ENCODE assay signal across 24 mouse cellular contexts in genomic region chr11:33299371-33299770, GRCm38 (mm10). TPM values are rescaled to one million over a fixed set of nuclear protein-coding genes. Genes with fewer than 3 reads are reported as not detected.
DNase-seq lines count a peak whose midpoint lies in the region; ATAC-seq lines count a peak whose summit lies in the region.
"Had no signal": no experiment of that assay in that cellular context is flagged by ENCODE, and none has a peak within 500 bp of the region (broad histone marks: within the 10 kb centered on the region; RNA-seq: fewer than 3 reads in every experiment).

No protein-coding gene starts in this region.

- ATAC-seq in hindbrain, embryonic 14.5 days (ENCODE audit: low FRiP score): no peak
- ATAC-seq in hindbrain, embryonic 11.5 days (ENCODE audit: low FRiP score): no peak
- no peak for ATAC-seq in neural tube, embryonic 12.5 days (ENCODE audit: low FRiP score, low read depth)
- ATAC-seq: activated CD4-positive, CD25-positive, alpha-beta regulatory T cell, adult 4 months; forebrain, embryonic 15.5 days; liver, postnatal 0 days; Patski had no signal

- H3K9ac ChIP-seq in hindbrain, embryonic 14.5 days: no peak overlapping the region
- H3K9ac ChIP-seq in hindbrain, embryonic 11.5 days (ENCODE audit: low read depth, low read length): no peak overlapping the region
- no peak overlapping the region for H3K9ac ChIP-seq in neural tube, embryonic 12.5 days
- H3K9ac ChIP-seq: forebrain, embryonic 15.5 days; heart, embryonic 15.5 days; liver, postnatal 0 days had no signal

- H3K4me3 ChIP-seq in hindbrain, embryonic 14.5 days (replicated peaks; ENCODE audit: low read length): no peak overlapping the region
- no peak overlapping the region for H3K4me3 ChIP-seq in hindbrain, embryonic 11.5 days (ENCODE audit: low read depth, low read length)
- no peak overlapping the region for H3K4me3 ChIP-seq in neural tube, embryonic 12.5 days
- H3K4me3 ChIP-seq: forebrain, embryonic 15.5 days; heart, embryonic 15.5 days had no signal

- H3K36me3 ChIP-seq in hindbrain, embryonic 14.5 days (replicated peaks; ENCODE audit: control insufficient read depth, insufficient read depth): no peaks in the 10 kb centered on the region
- H3K36me3 ChIP-seq in hindbrain, embryonic 11.5 days (ENCODE audit: control insufficient read depth, insufficient read depth, low read length): no peaks in the 10 kb centered on the region
- no peaks in the 10 kb centered on the region for H3K36me3 ChIP-seq in neural tube, embryonic 12.5 days
- H3K36me3 ChIP-seq: forebrain, embryonic 15.5 days; heart, embryonic 15.5 days had no signal

- DNase-seq in hindbrain, embryonic 14.5 days (ENCODE audit: low spot score): no peak
- DNase-seq in hindbrain, embryonic 11.5 days (ENCODE audit: low spot score): no peak
- no peak for DNase-seq in neural tube, embryonic 10.5 days (ENCODE audit: extremely low spot score, low spot score)
- peak; percentile 71 to 78 for DNase-seq in cerebellum, postnatal 14 days
- DNase-seq in urinary bladder, adult 18-20 months (ENCODE audit: low spot score in 2 of 2): no peak
- DNase-seq in spleen, postnatal 14 days (ENCODE audit: low spot score in 2 of 2): no peak
- DNase-seq in layer of hippocampus, adult 8-10 months (ENCODE audit: low spot score in 2 of 2): no peak
- DNase-seq: adrenal gland, postnatal 36 days; heart, adult 18-20 months; kidney, adult 18-20 months; kidney, postnatal 25 days; liver; liver, postnatal 0 days; lung, postnatal 36 days; right cerebral cortex, postnatal 14 days had no signal

- H3K27ac ChIP-seq in hindbrain, embryonic 14.5 days: peak overlapping the region; percentile 56
- no peak overlapping the region for H3K27ac ChIP-seq in hindbrain, embryonic 11.5 days (ENCODE audit: low read depth, low read length)
- H3K27ac ChIP-seq in neural tube, embryonic 12.5 days: 0 out of 2 replicates have a peak overlapping the region, but pooled peaks have one; percentile 37
- H3K27ac ChIP-seq: forebrain, embryonic 15.5 days; heart, embryonic 15.5 days; stomach, postnatal 0 days had no signal

- H3K4me1 ChIP-seq in hindbrain, embryonic 14.5 days (replicated peaks; ENCODE audit: control insufficient read depth, insufficient read depth, low read length): peaks cover 24% of the 10 kb centered on the region
- H3K4me1 ChIP-seq in hindbrain, embryonic 11.5 days (replicated peaks; ENCODE audit: control insufficient read depth, insufficient read depth, low read length): no peaks in the 10 kb centered on the region
- peaks cover 10% of the 10 kb centered on the region; the same call in 1 of the 2 replicates for H3K4me1 ChIP-seq in neural tube, embryonic 12.5 days
- H3K4me1 ChIP-seq: heart, embryonic 15.5 days had no signal

- no peak overlapping the region for H3K4me2 ChIP-seq in hindbrain, embryonic 14.5 days (replicated peaks)
- no peak overlapping the region for H3K4me2 ChIP-seq in hindbrain, embryonic 11.5 days (replicated peaks; ENCODE audit: low read depth, low read length)
- H3K4me2 ChIP-seq in neural tube, embryonic 12.5 days (replicated peaks): no peak overlapping the region; the same call in 1 of the 2 replicates
- H3K4me2 ChIP-seq: forebrain, embryonic 15.5 days; heart, embryonic 15.5 days had no signal

- no peaks in the 10 kb centered on the region for H3K9me3 ChIP-seq in hindbrain, embryonic 14.5 days (ENCODE audit: control insufficient read depth, low read length)
- no peaks in the 10 kb centered on the region for H3K9me3 ChIP-seq in hindbrain, embryonic 11.5 days (ENCODE audit: control insufficient read depth, low read length)
- no peaks in the 10 kb centered on the region for H3K9me3 ChIP-seq in neural tube, embryonic 12.5 days
- H3K9me3 ChIP-seq: forebrain, embryonic 15.5 days; heart, embryonic 15.5 days had no signal

- WGBS in hindbrain, embryonic 14.5 days: 61% methylated on average over 11 of the region's 11 CpGs
- 74% methylated on average over 11 of the region's 11 CpGs for WGBS in hindbrain, embryonic 11.5 days
- 35% methylated on average over 11 of the region's 11 CpGs for WGBS in neural tube, embryonic 12.5 days

- H3K27me3 ChIP-seq in hindbrain, embryonic 14.5 days (ENCODE audit: control insufficient read depth, insufficient read depth, low read length): no peaks in the 10 kb centered on the region
- no peaks in the 10 kb centered on the region for H3K27me3 ChIP-seq in hindbrain, embryonic 11.5 days (ENCODE audit: control insufficient read depth, insufficient read depth, low read length)
- no peaks in the 10 kb centered on the region for H3K27me3 ChIP-seq in neural tube, embryonic 12.5 days (replicated peaks)
- H3K27me3 ChIP-seq: forebrain, embryonic 15.5 days; heart, embryonic 15.5 days; Patski had no signal

RNA-seq across cellular contexts. Expression of gene Gm12117, which starts 22.8 kb away (rescaled TPM):
- polyA plus RNA-seq in hindbrain, embryonic 14.5 days (2014; fragmentation: Nextera tagmentation; extraction: Ambion mirVana): not detected in 2 replicates
- 0.34 TPM in 1 of 2 replicates, not detected in the other for polyA plus RNA-seq in hindbrain, embryonic 11.5 days (2014; fragmentation: Nextera tagmentation; extraction: Ambion mirVana)
- polyA plus RNA-seq in neural tube, embryonic 12.5 days (2016; fragmentation: Nextera tagmentation; extraction: Ambion mirVana): not detected in 2 replicates
- total RNA-seq in layer of hippocampus, adult 8-10 months (2022): 1 to 10 TPM in 1 of 4 experiments, under 1 TPM in 1, not detected in 2; 0.49 to 1.4 TPM
- total RNA-seq: adrenal gland, postnatal 36 days; gastrocnemius, adult 8-10 months; heart, adult 18-20 months had no signal
- polyA plus RNA-seq: activated CD4-positive, CD25-positive, alpha-beta regulatory T cell, adult 4 months; C2C12; forebrain, embryonic 15.5 days; heart, embryonic 15.5 days; liver, postnatal 0 days; Patski; spleen, adult 2 months; stomach, postnatal 0 days had no signal

Comparison
In these comparisons a context has a peak if more than half of its experiments do, and no peak if none do; other contexts are left out.
1. DNase-seq: peak in cerebellum, postnatal 14 days (2 of 2); none in hindbrain, embryonic 14.5 days (single experiment), hindbrain, embryonic 11.5 days (single experiment), neural tube, embryonic 10.5 days (single experiment), urinary bladder, adult 18-20 months (0 of 2), spleen, postnatal 14 days (0 of 2) and layer of hippocampus, adult 8-10 months (0 of 2).